Mouse (Mus musculus) CH12.LX (cell line): ENCODE data around the gene Mta1.

ENCODE experiments used
- CHD1 ChIP-seq: IDR thresholded peaks from 2 replicates; pipeline ENCODE4 v1.6.1; 2012; ENCODE audit warnings: low read depth, low read length, improper control_type of control experiment, inconsistent platforms
- CTCF ChIP-seq, 2 experiments: IDR thresholded peaks in 1 of 2; conservative IDR thresholded peaks in 1 of 2; 2 replicates each; pipeline ENCODE4 v1.5.1; 2011 to 2012; ENCODE audit warnings: low read depth in 2 of 2, low read length in 2 of 2, improper control_type of control experiment in 1 of 2, inconsistent platforms in 1 of 2, mild to moderate bottlenecking in 1 of 2, moderate library complexity in 1 of 2
- E2F4 ChIP-seq: IDR thresholded peaks from 2 replicates; pipeline ENCODE4 v1.6.1; 2011; ENCODE audit warnings: low read depth, low read length, improper control_type of control experiment; ENCODE audit not compliant: insufficient replicate concordance
- EP300 ChIP-seq: IDR thresholded peaks from 2 replicates; pipeline ENCODE4 v1.6.1; 2011; ENCODE audit warnings: low read length, improper control_type of control experiment
- ETS1 ChIP-seq: conservative IDR thresholded peaks from 2 replicates; pipeline ENCODE4 v1.6.1; 2012; ENCODE audit warnings: low read depth, mild to moderate bottlenecking, inconsistent platforms, low read length, improper control_type of control experiment, moderate library complexity
- GABPA ChIP-seq: IDR thresholded peaks from 2 replicates; pipeline ENCODE4 v1.6.1; 2012; ENCODE audit warnings: low read depth, low read length, improper control_type of control experiment, inconsistent platforms; ENCODE audit not compliant: insufficient replicate concordance
- MAX ChIP-seq: IDR thresholded peaks from 2 replicates; pipeline ENCODE4 v1.6.1; 2011; ENCODE audit warnings: low read length, improper control_type of control experiment
- MYC ChIP-seq: IDR thresholded peaks from 2 replicates; pipeline ENCODE4 v1.6.1; 2011; ENCODE audit warnings: low read depth, mild to moderate bottlenecking, improper control_type of control experiment, low read length
- POLR2A ChIP-seq: IDR thresholded peaks from 2 replicates; pipeline ENCODE4 v1.6.1; 2011; ENCODE audit warnings: low read depth, mild to moderate bottlenecking, improper control_type of control experiment, low read length
- SIN3A ChIP-seq: IDR thresholded peaks from 2 replicates; pipeline ENCODE4 v1.6.1; 2012; ENCODE audit warnings: low read length, improper control_type of control experiment, inconsistent platforms
- TCF12 ChIP-seq: IDR thresholded peaks from 2 replicates; pipeline ENCODE4 v1.6.1; 2014; ENCODE audit warnings: low read depth, mild to moderate bottlenecking, inconsistent platforms, low read length, improper control_type of control experiment
- USF1 ChIP-seq: IDR thresholded peaks from 2 replicates; pipeline ENCODE4 v1.6.1; 2014; ENCODE audit warnings: low read depth, mild to moderate bottlenecking, inconsistent platforms, low read length, improper control_type of control experiment

DNA sequence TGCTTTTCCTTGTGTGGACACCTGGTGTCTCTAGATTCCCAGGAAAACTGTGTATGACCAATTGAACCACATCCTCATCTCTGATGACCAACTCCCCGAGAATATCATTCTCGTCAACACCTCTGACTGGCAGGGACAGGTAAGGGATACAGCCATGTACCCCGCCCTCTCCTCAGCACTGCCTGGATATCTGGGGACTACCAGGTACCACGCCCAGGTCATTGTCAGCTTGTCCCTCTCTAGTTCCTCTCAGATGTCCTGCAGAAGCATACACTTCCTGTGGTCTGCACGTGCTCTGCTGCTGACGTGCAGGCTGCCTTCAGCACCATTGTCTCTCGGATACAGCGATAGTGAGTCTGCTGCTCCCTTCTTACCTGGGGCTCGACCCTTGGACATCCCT, 36.5 kb upstream of the Mta1 start:
- TF ChIP-seq E2F4 (no peak), POLR2A (no peak), CTCF (conservative IDR thresholded peaks at IDR 0.05 in 1 of 2, IDR thresholded peaks at IDR 0.05 in 1 of 2; ENCODE audit: low read depth in 2 of 2, low read length in 2 of 2) (no peak), MAX (no peak), GABPA (no peak), EP300 (no peak), TCF12 (no peak), MYC (no peak), SIN3A (no peak), USF1 (no peak), ETS1 (no peak), CHD1 (no peak)
